Mouse (Mus musculus) spleen, adult 18-20 months (tissue): ENCODE measurements around the gene Lrrc57.
A peak's percentile ranks its signal among the peaks of the same experiment; 100 is the strongest.
"Not testable (repeated sequence)": the region's sequence is repeated elsewhere in the genome, so short reads cannot be mapped to it uniquely, and the experiment has no call there.

Source experiments
- DNase-seq, 2 experiments: peaks; one replicate each; pipeline ENCODE4 v3.0.0; 2022; ENCODE audit warnings: mixed read lengths in 2 of 2

Lrrc57 gene

GRCm38 (mm10) chr2:120597734-120598133 lies 11.6 kb downstream of the Lrrc57 start:
- no peak for DNase-seq

GRCm38 (mm10) chr2:120592227-120592626 lies 17.1 kb downstream of the Lrrc57 start:
- DNase-seq: no peak

GRCm38 (mm10) chr2:120589759-120590158 lies 19.6 kb downstream of the Lrrc57 start:
- DNase-seq: no peak

GRCm38 (mm10) chr2:120578286-120578685 lies 31.0 kb downstream of the Lrrc57 start:
- DNase-seq: no peak

GRCm38 (mm10) chr2:120577799-120578198 lies 31.5 kb downstream of the Lrrc57 start:
- DNase-seq: no peak

- no peak for DNase-seq
Measured at GRCm38 (mm10) chr2:120575978-120576377, 33.3 kb downstream of the Lrrc57 start.

- DNase-seq: no peak
Measured at GRCm38 (mm10) chr2:120575121-120575520, 34.2 kb downstream of the Lrrc57 start.

GRCm38 (mm10) chr2:120572161-120572560 lies 37.2 kb downstream of the Lrrc57 start:
- DNase-seq: not testable (repeated sequence)

- no peak for DNase-seq
Measured at GRCm38 (mm10) chr2:120571081-120571480, 38.2 kb downstream of the Lrrc57 start.

GRCm38 (mm10) chr2:120567798-120568320 lies 41.5 kb downstream of the Lrrc57 start:
- DNase-seq: no peak

GRCm38 (mm10) chr2:120566886-120567797 lies 42.2 kb downstream of the Lrrc57 start, which contains the start of gene Snap23:
Gene Snap23, plus strand, starts transcription at chr2:120567671.
- peak; percentile 85 to 89 for DNase-seq

GRCm38 (mm10) chr2:120565363-120565762 lies 44.0 kb downstream of the Lrrc57 start:
- no peak for DNase-seq

- DNase-seq: not testable (repeated sequence)
Measured at GRCm38 (mm10) chr2:120564548-120565188, 44.7 kb downstream of the Lrrc57 start.

- DNase-seq: peak; percentile 74 to 82
Measured at GRCm38 (mm10) chr2:120563235-120563990, 45.9 kb downstream of the Lrrc57 start, which contains the start of gene Zfp106. Gene Zfp106, minus strand, starts transcription at chr2:120563843.

GRCm38 (mm10) chr2:120562859-120563234 lies 46.5 kb downstream of the Lrrc57 start:
- no peak for DNase-seq

GRCm38 (mm10) chr2:120561524-120561923 lies 47.8 kb downstream of the Lrrc57 start:
- DNase-seq: no peak

- no peak for DNase-seq
Measured at GRCm38 (mm10) chr2:120558813-120559212, 50.5 kb downstream of the Lrrc57 start.

GRCm38 (mm10) chr2:120556868-120557267 lies 52.5 kb downstream of the Lrrc57 start:
- no peak for DNase-seq
